Mouse (Mus musculus) left cerebral cortex, postnatal 14 days (tissue): ENCODE data around the gene Fxyd1. TPM values are rescaled to one million over a fixed set of nuclear protein-coding genes. Genes with fewer than 3 reads are reported as not detected.

Experiments used
- DNase-seq, 2 experiments: peaks; one replicate each; pipeline ENCODE4 v3.0.0; 2021 to 2022; ENCODE audit warnings: low spot score in 2 of 2, mixed read lengths in 1 of 2
- intact Hi-C: fragments of 180-260 bp; cut with DNase I; formaldehyde crosslinking; loops from one replicate; pipeline ENCODE4 v1.15.1; 2025
- microRNA-seq, 2 experiments: library from miRNA; unstranded; fragments of <30 nt; microRNA quantifications; one replicate each; pipeline ENCODE4 v1.2.0; 2022
- total RNA-seq, 2 experiments: library from RNA; stranded (reverse); gene quantifications; 2 replicates each; pipeline ENCODE4 v1.2.3; 2021

The Fxyd1 gene
- total RNA-seq, 2 experiments from 2014 or later: 46.1 to 47.7 TPM

DNA sequence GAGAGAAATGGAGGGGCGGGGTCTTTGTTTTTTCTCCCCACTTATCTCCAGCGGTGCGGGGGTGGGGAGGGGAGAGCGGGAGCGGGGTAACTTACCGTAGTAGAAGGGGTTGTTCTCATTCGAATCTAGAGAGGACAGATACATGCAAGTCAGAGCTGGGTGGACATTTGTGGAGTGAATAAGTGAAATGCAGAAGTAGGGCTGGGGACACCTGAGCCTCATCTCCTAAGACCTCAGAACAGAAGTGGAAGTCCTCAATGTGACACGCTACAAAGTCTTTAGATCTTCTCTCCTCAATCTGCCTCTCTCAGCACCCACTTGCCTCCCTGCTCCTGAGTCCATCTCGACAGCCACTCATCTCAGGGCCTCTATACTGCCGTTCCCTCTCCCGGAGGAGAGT, 21.7 kb downstream of the Fxyd1 start:
- intact Hi-C loops: no loop called here
- DNase-seq: no peak

DNA sequence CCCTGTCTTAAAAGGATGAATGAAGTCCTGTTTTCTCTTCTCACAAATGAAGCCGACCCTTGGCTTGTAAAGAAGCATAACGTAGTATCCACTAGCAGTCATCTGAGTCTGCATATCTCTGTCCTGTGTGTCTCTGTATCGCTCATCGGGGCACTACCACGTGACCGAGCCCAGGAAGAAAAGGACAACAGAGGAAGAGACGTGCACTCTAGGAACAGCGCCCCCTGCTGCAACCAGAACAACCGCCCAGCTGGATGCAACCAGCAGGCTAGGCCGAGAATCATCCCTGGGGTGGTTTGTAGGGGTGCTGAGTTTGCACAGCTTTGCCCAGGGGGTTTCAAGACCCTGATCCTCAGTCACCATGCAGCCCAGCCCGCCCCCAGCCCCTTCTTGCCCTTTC, 22.2 kb downstream of the Fxyd1 start:
- intact Hi-C loops: no loop called here

DNA sequence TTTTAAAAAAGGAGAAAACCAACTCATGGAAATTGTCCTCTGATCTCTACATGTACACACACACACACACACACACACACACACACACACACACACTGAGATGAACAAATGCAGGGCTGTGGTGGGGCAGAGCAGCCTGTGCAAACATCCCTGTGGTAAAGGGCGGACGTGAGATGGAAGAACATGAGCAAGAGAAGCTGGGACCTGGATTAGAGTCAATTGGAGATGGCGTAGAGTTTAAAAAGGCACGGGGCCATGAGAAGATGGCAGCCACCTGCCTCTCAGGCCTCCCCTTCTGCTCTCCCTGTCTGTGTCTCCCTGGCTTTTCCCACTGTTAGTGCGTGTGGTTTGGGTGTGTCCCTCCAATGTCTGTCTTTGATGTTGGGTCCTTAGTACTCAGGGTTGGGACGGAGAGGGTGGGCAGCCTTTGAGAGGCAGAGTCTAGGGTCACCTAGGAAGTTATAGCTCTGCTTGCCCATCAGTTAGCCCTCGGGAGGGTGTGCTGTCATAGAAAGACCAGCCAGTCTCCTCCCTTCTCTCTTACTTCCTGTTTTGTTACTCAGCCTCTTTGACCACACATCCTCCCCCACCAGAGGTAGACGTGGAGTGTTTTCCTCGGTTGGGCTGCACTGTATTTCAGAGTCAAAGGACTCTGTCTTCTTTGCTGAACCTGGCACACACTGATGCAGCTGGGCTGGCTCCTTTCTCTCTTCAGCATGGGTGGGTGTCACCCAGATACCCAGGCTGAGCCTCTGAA, 23.4 kb downstream of the Fxyd1 start:
- no peak for DNase-seq
- intact Hi-C loops: no loop called here

More for the DNA sequence above, 22.2 kb downstream of the Fxyd1 start:
- DNase-seq: no peak

DNA sequence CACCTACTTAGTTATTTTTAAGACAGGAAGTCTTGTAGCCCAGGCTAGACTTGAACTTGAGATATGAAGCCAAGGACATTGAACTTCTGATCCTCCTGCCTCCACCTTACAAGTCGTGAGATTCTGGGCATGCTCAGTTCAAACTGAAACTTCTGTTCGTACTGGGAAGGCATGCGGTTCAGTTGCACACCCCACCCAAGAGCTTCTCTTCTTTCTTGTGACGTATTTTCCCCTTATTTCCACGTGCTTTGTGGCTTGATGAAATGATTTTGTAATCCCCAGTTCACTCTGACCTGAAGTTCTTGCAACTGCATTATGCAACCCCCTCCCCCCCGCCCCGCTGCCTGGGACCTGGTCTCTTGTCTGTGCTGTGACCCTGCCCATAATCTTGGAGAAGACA, 25.3 kb downstream of the Fxyd1 start:
- no peak for DNase-seq
- intact Hi-C loops: no loop called here

DNA sequence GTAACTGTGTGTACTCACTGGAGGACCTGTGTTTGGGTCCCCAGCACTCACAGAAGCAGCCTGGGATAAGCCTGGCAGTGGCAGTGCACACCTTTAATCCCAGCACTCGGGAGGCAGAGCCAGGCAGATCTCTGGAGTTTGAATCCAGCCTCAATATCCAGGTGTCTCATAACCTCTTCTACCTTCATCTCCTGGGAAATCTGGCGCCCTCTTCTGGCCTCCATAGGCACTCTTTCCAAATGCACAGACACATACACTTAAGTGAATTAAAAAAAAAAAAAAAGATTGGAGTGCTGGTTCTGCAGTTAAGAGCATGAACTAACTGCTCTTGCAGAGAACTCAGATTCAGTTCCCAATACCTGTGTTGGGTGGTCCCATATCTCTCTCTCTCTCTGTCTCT, 26.3 kb downstream of the Fxyd1 start:
- no peak for DNase-seq
- intact Hi-C loops: no loop called here

DNA sequence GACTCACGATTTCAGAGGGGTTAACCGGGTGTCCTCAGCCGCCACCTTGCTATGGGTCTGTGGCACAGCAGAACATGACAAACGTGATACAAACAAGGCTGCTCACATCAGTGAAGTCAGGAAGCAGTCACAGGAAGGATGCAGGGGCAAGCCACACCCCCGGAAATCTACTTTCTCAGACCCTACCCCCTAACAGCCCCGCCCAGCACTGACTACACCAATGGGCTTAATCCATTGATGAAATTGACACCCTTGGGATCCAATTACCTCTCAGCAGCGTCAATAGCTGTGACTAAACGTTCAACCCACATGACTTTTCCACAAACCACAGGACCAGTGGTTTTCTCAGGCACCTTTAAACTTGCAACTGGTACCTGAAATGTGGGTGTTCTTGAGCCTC, 28.4 kb downstream of the Fxyd1 start:
- DNase-seq: no peak
- intact Hi-C loops: no loop called here

DNA sequence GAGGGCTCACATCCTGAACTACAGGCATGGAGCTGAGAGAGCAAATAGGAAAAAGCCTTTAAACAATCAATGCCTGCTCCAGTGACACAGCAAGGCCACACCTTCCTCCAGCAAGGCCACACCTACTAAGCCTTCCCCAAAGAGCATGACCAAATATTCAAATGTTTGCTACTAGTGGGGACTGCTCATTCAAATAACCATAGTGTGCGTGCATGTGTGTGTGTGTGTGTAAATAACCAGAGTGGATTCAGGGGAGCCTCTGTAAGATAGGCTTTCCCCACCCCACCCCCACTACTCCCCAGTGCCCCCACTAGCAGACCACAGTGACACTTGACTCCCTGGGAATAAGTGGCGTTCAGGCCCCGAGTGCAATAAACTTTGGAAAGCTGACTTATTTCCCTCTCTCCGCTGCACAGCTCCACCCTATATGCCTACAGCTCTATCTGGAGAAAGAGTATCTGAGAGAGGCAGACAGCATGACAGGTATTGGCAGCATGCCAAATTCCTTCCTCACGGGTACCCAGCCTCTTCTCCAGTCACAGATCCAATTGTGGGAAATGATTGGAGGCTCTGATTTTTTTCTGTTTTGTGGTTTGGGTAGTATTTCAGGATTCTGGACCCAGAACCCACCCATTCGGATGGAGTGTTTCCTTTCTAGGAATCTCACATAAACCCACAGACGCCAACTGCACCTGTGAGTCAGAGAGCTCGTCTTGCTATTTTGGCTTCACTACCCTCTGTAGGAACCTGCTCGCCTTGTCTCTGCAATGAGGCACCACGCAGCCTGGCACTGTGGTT, 39.7 kb downstream of the Fxyd1 start:
- intact Hi-C loops: loop anchor here (5.0 kb wide), 1 partner anchor 45 kb away; the partner anchor contains the start of genes Fam187b and Lsr
- DNase-seq: peak; percentile 73 to 84

DNA sequence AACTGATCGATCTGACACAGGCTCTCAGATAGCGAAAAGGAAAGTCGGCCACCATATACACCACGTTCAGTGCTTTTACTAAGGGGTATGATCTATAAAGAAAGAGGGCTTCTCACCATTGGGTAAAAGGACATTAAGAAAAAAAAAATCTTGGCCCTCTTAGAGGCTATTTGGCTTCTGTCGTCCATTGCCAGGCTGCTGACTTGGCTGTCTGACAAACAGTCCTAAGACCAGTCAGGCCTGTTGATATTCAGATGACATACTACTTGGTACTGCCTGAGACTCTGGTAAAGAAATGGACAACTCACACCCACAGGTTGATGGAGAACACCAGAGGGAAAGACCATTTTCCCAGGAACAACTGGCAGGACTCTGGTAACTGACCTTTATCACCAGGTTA, 44.0 kb downstream of the Fxyd1 start:
- intact Hi-C loops: no loop called here

DNA sequence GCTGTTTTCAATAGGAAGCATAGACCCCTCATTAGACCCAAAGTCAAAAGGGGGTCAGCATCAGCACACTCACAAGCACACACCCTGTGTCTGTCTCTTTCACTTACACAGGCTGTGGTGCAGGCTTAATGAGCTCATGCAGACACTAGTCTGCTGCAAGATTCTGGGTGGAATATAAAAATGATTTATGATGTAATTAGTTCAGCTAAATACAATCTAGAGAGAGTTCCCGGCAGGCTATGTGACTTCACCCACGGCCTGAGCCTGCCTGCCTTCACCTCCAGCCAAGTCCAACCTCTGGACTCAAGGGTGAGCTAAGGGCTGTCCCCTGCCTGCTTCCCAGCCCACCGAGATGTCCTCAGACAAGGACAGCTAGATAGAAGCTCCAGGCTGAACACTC, 48.1 kb downstream of the Fxyd1 start:
- DNase-seq: no peak
- intact Hi-C loops: no loop called here

More for the DNA sequence above, 44.0 kb downstream of the Fxyd1 start:
- no peak for DNase-seq

DNA sequence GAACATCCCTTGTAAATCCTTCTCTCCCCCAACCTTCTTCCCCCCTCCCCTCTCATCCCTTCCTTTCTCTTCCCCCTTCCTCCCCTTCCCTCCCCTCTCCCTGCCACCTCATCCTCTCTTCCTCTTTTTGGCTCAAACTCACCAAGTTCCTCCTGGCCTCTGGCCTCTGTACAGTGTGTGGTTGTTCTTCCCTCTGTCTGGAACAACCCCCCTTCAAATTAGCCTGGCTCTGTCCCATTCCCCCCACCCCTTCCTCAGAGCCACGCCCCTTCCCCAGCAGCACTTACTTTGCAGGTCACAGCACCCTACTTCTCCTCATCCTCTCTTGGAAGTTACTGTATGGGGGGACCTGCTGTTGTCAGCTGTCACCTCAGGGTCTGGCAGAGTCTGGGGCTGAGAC, 48.8 kb downstream of the Fxyd1 start:
- intact Hi-C loops: no loop called here
- no peak for DNase-seq

DNA sequence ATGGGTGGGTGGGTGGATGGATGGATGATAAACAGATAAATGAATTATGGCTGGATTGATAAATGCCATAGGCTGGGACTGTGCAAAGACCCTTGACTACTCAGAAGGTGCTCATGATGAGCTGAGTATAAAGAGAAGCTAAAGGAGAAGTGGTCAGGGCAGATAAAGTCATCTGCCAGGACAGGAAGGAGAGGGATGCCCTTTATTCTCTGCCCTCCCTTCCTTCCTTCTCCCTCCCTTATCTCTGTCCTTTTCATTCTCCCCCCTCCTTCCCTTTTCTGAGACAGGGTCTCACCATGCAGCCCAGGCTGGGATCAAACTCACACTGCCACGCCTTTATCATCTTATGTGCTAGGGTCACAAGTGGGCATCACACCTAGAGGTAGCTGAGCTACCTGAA, 49.2 kb downstream of the Fxyd1 start:
- intact Hi-C loops: no loop called here
- DNase-seq: no peak

DNA sequence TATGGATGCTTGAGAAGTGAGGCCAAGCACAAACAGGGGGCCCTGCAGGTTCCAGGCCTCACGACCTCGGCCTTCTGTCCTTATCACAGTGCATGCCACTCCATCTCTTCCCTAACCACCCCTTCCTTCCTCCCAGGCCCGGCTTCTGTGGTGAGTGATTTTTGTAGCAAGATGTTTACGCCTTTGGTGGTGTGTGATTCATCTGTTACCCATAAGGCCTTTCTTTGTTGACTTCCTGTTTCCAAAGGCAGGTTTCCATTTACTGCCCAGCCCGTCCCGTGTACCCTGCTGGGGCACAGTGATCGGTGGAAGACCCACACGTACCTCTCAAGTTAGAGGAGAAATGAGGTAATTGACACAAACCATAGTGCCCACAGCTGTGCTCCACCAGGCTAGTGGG, 54.3 kb downstream of the Fxyd1 start:
- DNase-seq: no peak
- intact Hi-C loops: no loop called here

Small RNAs within 50 kb of the gene (microRNA-seq; reads per million reads assigned to microRNA genes)
- 0 reads per million in 2 experiments for gene Mir7050

Other genes starting within 250 kb of the Fxyd1 start
- under 1 TPM in 1 of 2 experiments, not detected in 1; 0.17 TPM for gene Ffar2, start 233.4 kb downstream of the Fxyd1 start, total RNA-seq
- under 1 TPM in 1 of 2 experiments, not detected in 1; 0.21 TPM for gene Ffar3, start 201.0 kb downstream of the Fxyd1 start, total RNA-seq
- gene Ffar1, start 195.6 kb downstream of the Fxyd1 start, total RNA-seq: not detected
- gene Cd22, start 176.9 kb downstream of the Fxyd1 start, total RNA-seq: not detected
- 100 to 1,000 TPM; 112 to 195 TPM for gene Mag, start 142.3 kb downstream of the Fxyd1 start, total RNA-seq
- not detected for gene Hamp2, start 132.5 kb downstream of the Fxyd1 start, total RNA-seq
- not detected for gene Hamp, start 113.2 kb downstream of the Fxyd1 start, total RNA-seq
- gene Usf2, start 100.4 kb downstream of the Fxyd1 start, total RNA-seq: 100 to 1,000 TPM; 113 to 115 TPM
- 10 to 100 TPM; 11.9 to 13.0 TPM for gene Lsr, start 83.7 kb downstream of the Fxyd1 start, total RNA-seq
- gene Fam187b, start 83.4 kb downstream of the Fxyd1 start, total RNA-seq: under 1 TPM; 0.18 to 0.27 TPM
- gene Fxyd5, start 14.7 kb downstream of the Fxyd1 start, total RNA-seq: 10 to 100 TPM; 36.3 to 37.2 TPM
- gene Fxyd7, start 5.7 kb downstream of the Fxyd1 start, total RNA-seq: 100 to 1,000 TPM; 326 to 365 TPM
- 10 to 100 TPM; 16.2 to 17.5 TPM for gene Lgi4, start 2.1 kb upstream of the Fxyd1 start, total RNA-seq
- not detected for gene Fxyd3, start 19.5 kb upstream of the Fxyd1 start, total RNA-seq
- gene Hpn, start 58.1 kb upstream of the Fxyd1 start, total RNA-seq: 1 to 10 TPM; 2.0 to 3.3 TPM
- 100 to 1,000 TPM; 359 to 374 TPM for gene Scn1b, start 69.8 kb upstream of the Fxyd1 start, total RNA-seq
- gene Gramd1a, start 98.7 kb upstream of the Fxyd1 start, total RNA-seq: 100 to 1,000 TPM; 111 to 121 TPM
- not detected for gene Scgb2b2, start 233.3 kb upstream of the Fxyd1 start, total RNA-seq
- not detected for gene Scgb1b2, start 234.6 kb upstream of the Fxyd1 start, total RNA-seq